Mouse (Mus musculus): ENCODE data around the gene Wdr34.

- TF ChIP-seq CTCF (IDR thresholded peaks at IDR 0.05; ENCODE audit: extremely low read depth, insufficient read depth, low read length) (no peak), POLR2A (IDR thresholded peaks at IDR 0.05; ENCODE audit: extremely low read depth, insufficient read depth, low read length) (no peak)
Observed at GRCm38 (mm10) chr2:30078760-30079159, 30.1 kb upstream of the Wdr34 start.

Measured in cortical plate, adult 2 months (tissue).